Mouse (Mus musculus): Measurements from ENCODE around the gene Hs1bp3.

The Hs1bp3 gene

GRCm38 (mm10) chr12:8337286-8338060 is 24.2 kb downstream of the Hs1bp3 start:
- DNase-seq = no peak

DNA sequence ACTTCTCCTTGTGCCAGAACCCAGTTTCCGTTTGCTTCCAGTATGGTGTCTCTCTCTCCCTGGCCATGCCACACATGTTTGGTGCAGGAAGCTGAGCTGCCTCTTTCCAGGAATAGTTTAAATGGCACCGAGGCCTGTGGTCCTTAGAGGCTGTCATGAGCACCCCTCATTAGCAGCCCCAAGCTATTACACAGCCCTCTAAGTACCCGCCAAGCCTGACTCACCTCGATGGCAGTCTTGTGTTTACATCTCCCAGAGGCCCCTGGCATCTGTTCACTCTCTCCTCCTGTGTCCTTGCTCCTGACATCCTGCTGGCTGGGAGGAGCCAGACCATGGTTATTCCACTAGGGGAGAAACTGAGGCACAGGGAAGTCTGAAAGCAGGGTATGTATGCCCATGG is 25.3 kb downstream of the Hs1bp3 start:
- DNase-seq = no peak

GRCm38 (mm10) chr12:8338918-8339317 is 25.7 kb downstream of the Hs1bp3 start:
- DNase-seq = no peak

- DNase-seq = no peak
Measured at GRCm38 (mm10) chr12:8339591-8340319, 26.5 kb downstream of the Hs1bp3 start.

DNA sequence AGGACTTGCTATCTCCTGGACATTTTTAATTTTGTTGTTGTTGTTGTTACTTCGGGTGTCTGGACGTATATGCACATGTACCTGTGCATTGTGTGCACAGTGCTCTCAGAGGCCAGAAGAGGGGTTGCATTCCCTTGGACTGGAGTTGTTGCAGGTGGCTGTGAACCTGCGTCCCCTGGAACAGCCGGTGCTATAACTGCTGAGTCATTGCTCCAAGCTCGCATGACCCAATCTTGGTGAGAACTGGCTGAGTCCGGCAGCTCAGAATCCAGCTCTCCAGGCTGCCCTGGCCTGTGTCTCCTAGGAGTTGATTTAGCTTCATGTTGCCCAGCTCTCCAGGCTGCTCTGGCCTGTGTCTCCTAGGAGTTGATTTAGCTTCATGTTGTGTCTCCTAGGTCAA is 27.8 kb downstream of the Hs1bp3 start:
- no peak for DNase-seq

DNA sequence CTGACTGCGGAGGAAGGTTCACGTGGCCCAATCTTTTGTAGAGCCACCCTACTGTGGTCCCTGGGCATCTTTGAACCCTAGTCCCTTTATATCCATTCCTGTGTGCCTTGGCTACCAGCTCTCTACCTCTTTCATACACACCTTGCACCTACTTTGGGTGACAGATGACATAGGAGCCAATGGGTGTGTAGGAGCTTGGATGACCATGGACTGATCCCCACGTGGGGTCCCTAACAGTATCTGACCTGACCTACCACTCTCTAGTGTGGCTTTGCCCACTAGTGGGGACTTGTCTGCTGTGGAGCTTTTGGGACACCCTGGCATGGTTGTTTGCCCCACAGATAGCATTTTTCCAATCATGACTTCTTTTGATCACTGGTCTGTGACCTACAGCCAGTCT is 30.1 kb downstream of the Hs1bp3 start:
- no peak for DNase-seq

- DNase-seq = peak; percentile 26 to 40
Measured at GRCm38 (mm10) chr12:8344897-8345296, 31.7 kb downstream of the Hs1bp3 start.

DNA sequence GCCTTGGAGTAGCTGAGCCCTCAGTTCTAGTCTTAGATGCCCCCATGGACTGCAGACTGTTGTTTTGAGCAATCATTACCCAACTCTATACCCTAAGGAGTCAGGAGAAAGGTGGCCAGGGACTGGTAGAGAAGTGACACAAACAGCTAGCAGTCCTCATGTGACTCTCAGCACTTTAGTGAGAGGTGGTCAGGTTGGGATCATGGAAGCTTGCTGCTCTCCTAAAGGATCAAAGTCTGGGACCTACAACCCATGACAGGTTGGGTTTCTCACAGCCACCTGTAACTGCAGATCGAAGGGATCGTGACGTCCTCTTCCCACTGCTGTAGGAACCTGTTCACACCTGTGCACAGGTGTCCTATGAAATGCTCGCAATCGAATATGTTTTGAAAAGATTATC is 32.3 kb downstream of the Hs1bp3 start:
- no peak for DNase-seq

GRCm38 (mm10) chr12:8347746-8348462 is 34.7 kb downstream of the Hs1bp3 start:
- DNase-seq = no peak

GRCm38 (mm10) chr12:8348733-8349513 is 35.7 kb downstream of the Hs1bp3 start:
- DNase-seq = no peak

- DNase-seq = no peak
Measured at GRCm38 (mm10) chr12:8351025-8351903, 38.0 kb downstream of the Hs1bp3 start.

- DNase-seq = peak; percentile 26 to 39
Measured at GRCm38 (mm10) chr12:8353071-8353470, 39.8 kb downstream of the Hs1bp3 start.

GRCm38 (mm10) chr12:8354187-8354586 is 41.0 kb downstream of the Hs1bp3 start:
- DNase-seq = no peak

DNA sequence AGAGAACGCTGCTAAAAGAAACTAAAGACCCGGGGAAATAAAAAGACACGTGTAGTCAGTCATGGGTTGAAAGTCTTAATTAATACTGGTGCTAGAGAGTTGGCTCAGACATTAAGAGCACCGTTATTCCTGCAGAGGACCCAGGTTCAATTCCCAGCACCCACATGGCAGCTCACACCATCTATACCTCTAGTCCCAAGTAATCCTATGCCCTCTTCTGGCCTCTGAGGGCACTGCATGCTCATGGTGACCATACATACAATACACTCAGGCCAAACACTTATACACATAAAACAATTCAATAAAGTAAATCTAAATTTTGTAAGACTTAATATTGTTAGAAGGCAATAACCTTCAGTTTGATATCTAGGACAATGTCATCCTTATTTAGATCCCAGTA is 41.8 kb downstream of the Hs1bp3 start:
- DNase-seq = no peak

DNA sequence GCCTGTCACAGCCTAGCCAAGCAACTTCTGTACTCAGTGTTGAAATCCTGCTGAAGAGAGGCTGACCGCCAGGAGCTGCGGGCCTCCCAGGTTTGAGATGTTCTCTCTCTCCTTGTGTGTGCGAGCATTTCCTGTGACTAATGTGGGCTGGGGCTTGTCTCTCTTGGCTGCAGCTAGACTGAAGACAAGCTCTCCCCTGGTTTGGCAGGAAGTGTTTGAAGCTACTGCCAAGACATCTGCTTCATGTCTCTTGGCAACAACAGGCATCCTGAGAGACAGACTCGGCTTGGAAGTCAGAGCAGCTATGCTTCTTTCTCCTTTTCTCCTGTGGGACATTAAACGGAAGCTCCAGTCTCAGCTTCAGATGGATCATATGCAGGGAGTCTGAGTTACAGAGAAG is 44.2 kb downstream of the Hs1bp3 start:
- no peak for DNase-seq

- DNase-seq = no peak
Measured at GRCm38 (mm10) chr12:8358344-8358966, 45.2 kb downstream of the Hs1bp3 start.

DNA sequence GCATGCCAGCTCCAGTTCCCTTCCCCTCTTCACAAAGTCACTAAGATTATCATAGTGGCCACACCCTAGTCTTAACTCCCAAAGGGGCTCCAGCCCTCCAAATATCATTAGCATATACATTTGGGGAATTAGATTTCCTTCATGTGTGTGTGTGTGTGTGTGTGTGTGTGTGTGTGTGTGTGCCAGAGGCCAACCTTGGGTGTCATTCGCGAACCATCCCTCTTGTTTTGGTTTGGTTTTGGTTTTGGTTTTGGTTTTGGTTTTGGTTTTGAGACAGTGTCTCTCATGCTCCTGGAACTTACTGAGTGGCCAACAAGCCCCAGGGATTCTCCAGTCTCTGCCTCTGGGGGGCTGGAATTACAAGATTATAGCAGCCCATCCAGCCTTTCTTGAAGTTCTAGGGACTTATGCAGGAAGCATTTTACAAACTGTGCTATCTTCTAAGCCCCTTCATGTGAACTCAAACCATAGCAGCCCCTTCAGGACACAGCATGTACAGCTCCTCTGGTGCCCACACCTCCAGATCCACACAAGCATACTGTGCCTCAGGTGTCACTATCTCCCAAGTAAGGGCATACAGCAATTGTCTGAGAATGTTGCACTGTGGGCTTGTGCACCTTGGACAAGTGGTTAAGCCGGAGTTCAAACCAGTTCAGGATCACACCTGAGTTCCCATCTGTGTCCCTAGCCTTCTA is 46.3 kb downstream of the Hs1bp3 start:
- DNase-seq = no peak

DNA sequence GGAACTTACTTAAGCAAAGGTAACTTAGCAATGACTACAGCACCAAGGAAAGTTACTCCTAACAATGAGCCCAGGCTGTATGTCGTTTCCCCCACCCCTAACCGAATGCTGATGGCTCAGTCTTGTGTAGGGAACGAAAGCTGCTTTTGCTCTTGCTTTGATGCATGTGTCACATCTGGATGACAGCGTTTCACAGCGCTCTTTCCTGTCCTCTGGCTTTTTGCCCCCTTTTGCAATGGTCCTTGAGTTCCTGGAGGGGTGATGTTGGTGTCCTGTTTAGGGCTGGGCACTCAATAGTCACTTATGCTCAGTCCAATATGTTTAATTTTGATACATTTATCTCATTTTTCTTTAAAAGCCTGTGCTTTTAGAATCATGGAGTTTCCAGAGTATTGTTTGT is 48.6 kb downstream of the Hs1bp3 start:
- no peak for DNase-seq

DNA sequence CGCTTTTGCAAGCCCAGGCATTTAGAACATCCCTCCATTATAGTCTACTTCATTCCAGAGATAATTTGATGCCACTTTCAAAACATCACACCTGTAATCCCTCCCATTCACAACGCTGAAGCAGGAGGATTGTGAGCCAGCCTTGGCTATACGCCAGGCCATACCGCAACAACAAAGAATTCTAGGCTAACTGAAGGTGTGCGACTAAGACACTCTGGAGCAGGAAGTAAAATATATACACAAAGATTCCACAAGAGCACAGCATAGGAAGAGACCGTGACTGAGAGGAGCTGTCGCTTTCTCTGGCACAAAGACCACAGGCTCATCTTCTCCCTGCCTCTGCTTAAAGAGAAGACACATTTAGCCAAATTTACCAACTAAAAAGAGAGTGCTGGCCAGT is 49.2 kb downstream of the Hs1bp3 start:
- DNase-seq = no peak

GRCm38 (mm10) chr12:8364321-8364838 is 51.1 kb downstream of the Hs1bp3 start:
- DNase-seq = no peak

Measured in spleen, adult 18-20 months (tissue).